Mouse (Mus musculus): ENCODE results near the gene Gm973. TPM values are rescaled to one million over a fixed set of nuclear protein-coding genes. Genes with fewer than 3 reads are reported as not detected.

Gm973 gene
- polyA plus RNA-seq (2012; fragmentation: generic; extraction: Trizol): under 1 TPM in 1 of 2 experiments, not detected in 1; 0.08 TPM

DNA sequence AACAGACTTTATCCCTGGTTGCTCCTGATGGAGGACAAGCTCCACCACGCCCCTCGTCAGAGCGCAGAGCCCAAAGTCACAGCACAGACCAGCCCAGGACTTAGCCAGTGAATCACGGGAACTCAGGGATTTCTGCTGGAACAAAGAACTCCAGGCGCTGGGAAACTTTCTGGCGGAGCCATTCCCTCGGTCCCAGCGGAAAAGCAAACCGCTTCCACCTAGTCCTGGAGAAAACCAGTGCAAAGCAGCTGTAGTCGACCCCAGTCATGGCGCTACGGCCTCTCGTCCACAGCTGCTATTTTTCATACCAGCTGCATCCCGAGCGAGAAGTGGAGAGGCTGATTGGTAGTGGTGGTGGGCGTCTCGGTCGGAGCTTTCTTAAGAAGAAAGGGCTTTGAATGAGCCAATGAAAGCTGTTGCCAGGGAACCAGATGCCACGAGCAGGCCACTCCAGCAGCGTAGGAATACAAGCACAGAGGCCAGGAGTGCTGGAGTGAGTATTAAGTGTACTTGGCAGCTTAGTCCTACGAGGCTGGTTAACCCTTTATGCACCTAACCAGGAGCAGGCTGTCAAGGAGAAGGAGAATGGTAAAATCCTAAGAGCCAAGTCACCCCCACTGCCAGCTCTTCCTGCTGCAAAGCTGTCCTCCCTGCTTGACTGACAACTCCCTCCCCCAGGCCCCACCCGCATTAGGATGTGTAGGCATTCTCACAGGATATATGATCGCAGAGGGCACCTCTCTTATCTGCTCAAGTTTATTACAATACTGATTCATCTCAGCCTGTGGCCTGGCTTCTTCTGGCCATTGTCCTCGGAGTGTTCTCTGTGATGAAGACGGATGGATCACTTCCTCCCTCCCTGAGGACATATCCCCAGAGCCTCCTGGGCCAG, at the start of gene Gm973:
TSS of gene Gm973 (plus strand) at position 239 of the 892 bp plus-strand sequence.

GRCm38 (mm10) chr1:59482331-59482695, 33.8 kb upstream of the Gm973 start, which contains the start of gene Fzd7:
Gene Fzd7, plus strand, starts transcription at chr1:59482424.

GRCm38 (mm10) chr1:59670641-59671168, 154.6 kb downstream of the Gm973 start, which contains the start of gene Sumo1:
Gene Sumo1, minus strand, starts transcription at chr1:59670834.

GRCm38 (mm10) chr1:59684819-59685755, 169.0 kb downstream of the Gm973 start, which contains the start of gene Nop58:
Gene Nop58, plus strand, starts transcription at chr1:59684971.

Other genes starting within 250 kb of the Gm973 start
- gene Fzd7, start 33.8 kb upstream of the Gm973 start, polyA plus RNA-seq (2012; fragmentation: generic; extraction: Trizol): 1 to 10 TPM; 1.1 to 9.6 TPM
- gene Sumo1, start 154.6 kb downstream of the Gm973 start, polyA plus RNA-seq (2012; fragmentation: generic; extraction: Trizol): 10 to 100 TPM in 1 of 2 experiments, 1 to 10 TPM in 1; 6.6 to 82.0 TPM
- 10 to 100 TPM; 15.0 to 23.8 TPM for gene Nop58, start 168.7 kb downstream of the Gm973 start, polyA plus RNA-seq (2012; fragmentation: generic; extraction: Trizol)
- gene Bmpr2, start 247.1 kb downstream of the Gm973 start, polyA plus RNA-seq (2012; fragmentation: generic; extraction: Trizol): 1 to 10 TPM in 1 of 2 experiments, under 1 TPM in 1; 0.21 to 1.9 TPM